Mouse (Mus musculus) embryonic facial prominence, embryonic 15.5 days (tissue): ENCODE measurements around the gene Dhps. TPM values are rescaled to one million over a fixed set of nuclear protein-coding genes. Genes with fewer than 3 reads are reported as not detected.
"Not testable (repeated sequence)": the region's sequence is repeated elsewhere in the genome, so short reads cannot be mapped to it uniquely, and the experiment has no call there.

Source experiments
- ATAC-seq: fragments of 200-750 bp; cut with Nextera tagmentation; 2 replicates; pipeline ENCODE4 v1.8.0; 2017; ENCODE audit warnings: low read depth, moderate TSS enrichment; ENCODE audit not compliant: insufficient number of reproducible peaks, low FRiP score, low TSS enrichment
- H3K27ac ChIP-seq: fragments of 300-500 bp; sonication (generic); replicated peaks from 2 replicates; pipeline ENCODE4 v1.5.1; 2015; ENCODE audit warnings: mild to moderate bottlenecking, inconsistent platforms
- H3K27me3 ChIP-seq: fragments of 300-500 bp; sonication (generic); 2 replicates; pipeline ENCODE4 v1.6.1; 2015; ENCODE audit warnings: inconsistent platforms
- H3K36me3 ChIP-seq: fragments of 300-500 bp; sonication (generic); 2 replicates; pipeline ENCODE4 v1.6.1; 2015; ENCODE audit warnings: mild to moderate bottlenecking, inconsistent platforms
- H3K4me1 ChIP-seq: fragments of 300-500 bp; sonication (generic); 2 replicates; pipeline ENCODE4 v1.6.1; 2015; ENCODE audit warnings: inconsistent platforms
- H3K4me2 ChIP-seq: fragments of 300-500 bp; sonication (generic); replicated peaks from 2 replicates; pipeline ENCODE4 v1.6.1; 2015; ENCODE audit warnings: mild to moderate bottlenecking, inconsistent platforms
- H3K4me3 ChIP-seq: fragments of 300-500 bp; sonication (generic); replicated peaks from 2 replicates; pipeline ENCODE4 v1.5.1; 2015; ENCODE audit warnings: mild to moderate bottlenecking, inconsistent platforms
- H3K9ac ChIP-seq: fragments of 300-500 bp; sonication (generic); 2 replicates; pipeline ENCODE4 v1.6.1; 2015; ENCODE audit warnings: inconsistent platforms
- H3K9me3 ChIP-seq: fragments of 300-500 bp; sonication (generic); replicated peaks from 2 replicates; pipeline ENCODE4 v1.6.1; 2016; ENCODE audit warnings: inconsistent platforms
- WGBS: fragments of 180-500 bp; shearing (Covaris S2); methylation state at CpG from one replicate; pipeline ENCODE4 v1.1.7; 2015; 5-methylcytosine and 5-hydroxymethylcytosine counted together
- polyA plus RNA-seq: library from polyadenylated mRNA; unstranded; fragments of >200 nt; fragmentation: Nextera tagmentation; extraction: Ambion mirVana; gene quantifications from 2 replicates; pipeline ENCODE4 v1.2.1, GENCODE M21; 2015

The Dhps gene
- polyA plus RNA-seq, 1 experiment from 2014 or later = 57.9 TPM

GRCm38 (mm10) chr8:85096196-85096595 lies 24.6 kb downstream of the Dhps start:
- ATAC-seq = no peak
- H3K27ac ChIP-seq = no peak overlapping the region
- no peak overlapping the region for H3K4me3 ChIP-seq
- no peaks in the 10 kb centered on the region for H3K9me3 ChIP-seq
- no peaks in the 10 kb centered on the region for H3K27me3 ChIP-seq
- peaks cover 59% of the 10 kb centered on the region for H3K36me3 ChIP-seq
- H3K4me1 ChIP-seq = no peaks in the 10 kb centered on the region
- H3K4me2 ChIP-seq = no peak overlapping the region
- WGBS = 91% methylated on average over 16 of the region's 16 CpGs
- no peak overlapping the region for H3K9ac ChIP-seq

- ATAC-seq = no peak
- Histone ChIP-seq H3K36me3 (peaks cover 57% of the 10 kb centered on the region), H3K27me3 (no peaks in the 10 kb centered on the region), H3K9me3 (no peaks in the 10 kb centered on the region), H3K4me3 (no peak overlapping the region), H3K4me2 (no peak overlapping the region), H3K4me1 (no peaks in the 10 kb centered on the region), H3K9ac (no peak overlapping the region), H3K27ac (no peak overlapping the region)
- 79% methylated on average over 4 of the region's 4 CpGs for WGBS
Measured at GRCm38 (mm10) chr8:85096850-85097249, 25.3 kb downstream of the Dhps start.

- H3K36me3 ChIP-seq = peaks cover 34% of the 10 kb centered on the region
- 81% methylated on average over 4 of the region's 4 CpGs for WGBS
- no peaks in the 10 kb centered on the region for H3K27me3 ChIP-seq
- no peaks in the 10 kb centered on the region for H3K9me3 ChIP-seq
- no peak overlapping the region for H3K4me2 ChIP-seq
- no peak for ATAC-seq
- no peak overlapping the region for H3K9ac ChIP-seq
- no peaks in the 10 kb centered on the region for H3K4me1 ChIP-seq
- H3K4me3 ChIP-seq = no peak overlapping the region
- no peak overlapping the region for H3K27ac ChIP-seq
Measured at GRCm38 (mm10) chr8:85100076-85100665, 28.6 kb downstream of the Dhps start.

GRCm38 (mm10) chr8:85113241-85113640 lies 41.7 kb downstream of the Dhps start:
- Histone ChIP-seq H3K9me3 (peaks cover 4% of the 10 kb centered on the region; the same call in 1 of the 2 replicates), H3K4me2 (no peak overlapping the region), H3K4me3 (no peak overlapping the region), H3K36me3 (peaks cover 40% of the 10 kb centered on the region), H3K27me3 (no peaks in the 10 kb centered on the region), H3K27ac (no peak overlapping the region), H3K4me1 (no peaks in the 10 kb centered on the region), H3K9ac (no peak overlapping the region)
- 94% methylated on average over 10 of the region's 10 CpGs for WGBS
- ATAC-seq = no peak

- H3K36me3 ChIP-seq = peaks cover 20% of the 10 kb centered on the region
- no peak overlapping the region for H3K9ac ChIP-seq
- no peak overlapping the region for H3K27ac ChIP-seq
- 79% methylated on average over 4 of the region's 4 CpGs for WGBS
- H3K27me3 ChIP-seq = no peaks in the 10 kb centered on the region
- H3K4me3 ChIP-seq = no peak overlapping the region
- H3K4me2 ChIP-seq = no peak overlapping the region
- no peak for ATAC-seq
- H3K9me3 ChIP-seq = peaks cover 4% of the 10 kb centered on the region; the same call in 1 of the 2 replicates
- 0 out of 2 replicates have a peak, but pooled peaks cover 2% of the 10 kb centered on the region for H3K4me1 ChIP-seq
Measured at GRCm38 (mm10) chr8:85115501-85115900, 43.9 kb downstream of the Dhps start.

- Histone ChIP-seq H3K27ac (no peak overlapping the region), H3K9ac (no peak overlapping the region), H3K27me3 (no peaks in the 10 kb centered on the region), H3K4me3 (no peak overlapping the region), H3K9me3 (peaks cover 4% of the 10 kb centered on the region; the same call in 1 of the 2 replicates), H3K4me1 (0 out of 2 replicates have a peak, but pooled peaks cover 2% of the 10 kb centered on the region), H3K4me2 (no peak overlapping the region), H3K36me3 (peaks cover 5% of the 10 kb centered on the region; the same call in 1 of the 2 replicates)
- no peak for ATAC-seq
- 89% methylated on average over 7 of the region's 7 CpGs for WGBS
Measured at GRCm38 (mm10) chr8:85116984-85117383, 45.4 kb downstream of the Dhps start.

GRCm38 (mm10) chr8:85119052-85119981 lies 47.8 kb downstream of the Dhps start:
- Histone ChIP-seq H3K27ac (peak overlapping the region; percentile 71), H3K9me3 (no peaks in the 10 kb centered on the region), H3K4me3 (peak overlapping the region; percentile 57), H3K27me3 (no peaks in the 10 kb centered on the region), H3K9ac (peak overlapping the region; percentile 53), H3K4me1 (0 out of 2 replicates have a peak, but pooled peaks cover 2% of the 10 kb centered on the region), H3K4me2 (peak overlapping the region; percentile 58), H3K36me3 (no peaks in the 10 kb centered on the region)
- 6% methylated on average over 37 of the region's 37 CpGs for WGBS
- peak; percentile 89 for ATAC-seq

GRCm38 (mm10) chr8:85120251-85120650 lies 48.7 kb downstream of the Dhps start:
- 74% methylated on average over 5 of the region's 5 CpGs for WGBS
- ATAC-seq, H3K4me2 ChIP-seq: not testable (repeated sequence)

GRCm38 (mm10) chr8:85122995-85123394 lies 51.4 kb downstream of the Dhps start, which contains the start of gene Zfp791:
Gene Zfp791 (minus strand): TSS chr8:85123095.
- no peaks in the 10 kb centered on the region for H3K27me3 ChIP-seq
- 75% methylated on average over 3 of the region's 3 CpGs for WGBS
- H3K9me3 ChIP-seq = no peaks in the 10 kb centered on the region
- H3K4me1 ChIP-seq = 0 out of 2 replicates have a peak, but pooled peaks cover 2% of the 10 kb centered on the region
- no peaks in the 10 kb centered on the region for H3K36me3 ChIP-seq
- no peak within 1 kb of the TSS for H3K4me2 ChIP-seq
- no peak within 1 kb of the TSS for H3K9ac ChIP-seq
- H3K4me3 ChIP-seq = no peak within 1 kb of the TSS
- ATAC-seq = no peak
- no peak within 1 kb of the TSS for H3K27ac ChIP-seq

More at GRCm38 (mm10) chr8:85120251-85120650, 48.7 kb downstream of the Dhps start:
- H3K9ac ChIP-seq, H3K36me3 ChIP-seq, H3K4me1 ChIP-seq, H3K27me3 ChIP-seq, H3K27ac ChIP-seq, H3K4me3 ChIP-seq, H3K9me3 ChIP-seq: not testable (repeated sequence)

GRCm38 (mm10) chr8:85123691-85124090 lies 52.1 kb downstream of the Dhps start:
- Histone ChIP-seq H3K27me3 (no peaks in the 10 kb centered on the region), H3K27ac (no peak overlapping the region), H3K9ac (no peak overlapping the region), H3K4me2 (no peak overlapping the region), H3K4me3 (no peak overlapping the region), H3K9me3 (no peaks in the 10 kb centered on the region), H3K36me3 (no peaks in the 10 kb centered on the region), H3K4me1 (0 out of 2 replicates have a peak, but pooled peaks cover 2% of the 10 kb centered on the region)
- 84% methylated on average over 8 of the region's 8 CpGs for WGBS
- no peak for ATAC-seq
